Mouse (Mus musculus): ENCODE measurements at regions not wholly inside any gene's neighbourhood (a gene's known extent, or its start where the extent isn't known, plus 50 kb on each side); places are given as distances from the start of the nearest gene placed in this dataset.

DNA sequence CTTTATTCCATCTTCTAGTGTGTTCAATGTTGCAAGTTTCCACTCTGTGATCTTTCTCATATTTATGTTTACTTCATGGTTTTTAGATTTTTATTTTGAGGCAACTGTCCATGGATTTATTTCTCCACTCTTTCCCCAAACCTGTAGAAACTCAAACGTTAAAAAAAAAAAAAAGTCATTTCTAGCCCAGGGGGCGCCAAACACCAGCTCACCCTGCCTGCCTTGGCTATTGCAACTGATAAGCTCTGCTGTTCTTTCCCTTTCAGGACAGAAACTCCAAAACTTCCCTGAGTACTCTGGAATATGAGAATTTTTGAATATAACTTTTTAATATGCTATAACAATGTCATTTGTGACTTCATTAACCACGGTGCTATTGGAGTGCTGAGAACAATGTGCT, 201.9 kb upstream of the Cxcl12 start:
- TF ChIP-seq CTCF (IDR thresholded peaks at IDR 0.05; ENCODE audit: control insufficient read depth, insufficient read depth, insufficient read length) (no peak), CEBPB (IDR thresholded peaks at IDR 0.05; ENCODE audit: low read depth) (no peak), MYOG (IDR thresholded peaks at IDR 0.05; ENCODE audit: control insufficient read depth, extremely low read depth, insufficient read length) (no peak), MAX (IDR thresholded peaks at IDR 0.05) (no peak), USF1 (IDR thresholded peaks at IDR 0.05; ENCODE audit: low read depth) (no peak)
